Mouse (Mus musculus): ENCODE measurements around the gene Ppp4c. TPM values are rescaled to one million over a fixed set of nuclear protein-coding genes. Genes with fewer than 3 reads are reported as not detected.

Ppp4c gene
- 134 and 141 TPM in 2 replicates for polyA plus RNA-seq (2015; fragmentation: Nextera tagmentation; extraction: Ambion mirVana)

DNA sequence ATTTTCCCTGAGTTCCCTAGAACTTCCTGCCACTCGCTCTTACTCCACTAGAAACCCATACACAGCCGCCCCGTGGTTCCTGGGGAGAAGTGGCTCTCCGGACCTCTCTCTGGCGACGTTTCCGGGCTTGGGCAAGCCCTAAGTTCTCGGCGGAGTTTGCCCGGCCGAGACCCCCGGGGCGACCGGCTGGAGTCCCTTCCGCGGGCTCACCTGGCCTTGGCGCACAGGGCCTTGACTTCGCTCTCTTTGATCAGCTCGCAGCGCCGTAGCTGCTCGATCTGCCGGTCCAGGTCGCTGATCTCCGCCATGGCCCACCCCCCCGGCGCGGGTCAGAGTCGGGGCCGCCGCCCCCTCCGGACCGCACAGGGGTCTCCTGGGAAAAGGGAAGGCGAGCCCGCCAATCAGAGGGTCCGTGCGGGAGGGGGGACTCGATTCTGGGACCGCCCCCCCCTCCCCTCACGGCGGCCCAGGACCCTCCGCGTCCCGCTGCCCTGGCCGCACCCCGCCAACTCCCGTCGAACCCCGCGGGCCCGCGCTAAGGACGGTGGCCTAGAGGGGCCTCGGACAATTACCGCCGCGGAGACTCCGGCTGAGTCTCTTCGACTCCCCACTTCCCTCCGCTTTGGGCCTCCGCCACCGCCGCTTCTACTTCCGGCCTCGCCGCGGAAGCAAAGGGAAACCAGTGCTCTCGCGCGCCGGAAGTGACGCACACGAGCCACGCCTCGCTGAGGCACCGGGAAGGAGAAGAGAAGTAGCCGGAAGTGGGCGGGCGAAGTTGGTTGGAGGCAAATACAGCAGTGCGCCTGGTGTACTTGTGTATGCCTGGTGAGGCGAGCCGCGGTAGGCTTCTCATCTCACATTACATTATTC is at the start of gene Ppp4c:
TSS of gene Ppp4c (minus strand) at position 646 of the 870 bp plus-strand sequence.

DNA sequence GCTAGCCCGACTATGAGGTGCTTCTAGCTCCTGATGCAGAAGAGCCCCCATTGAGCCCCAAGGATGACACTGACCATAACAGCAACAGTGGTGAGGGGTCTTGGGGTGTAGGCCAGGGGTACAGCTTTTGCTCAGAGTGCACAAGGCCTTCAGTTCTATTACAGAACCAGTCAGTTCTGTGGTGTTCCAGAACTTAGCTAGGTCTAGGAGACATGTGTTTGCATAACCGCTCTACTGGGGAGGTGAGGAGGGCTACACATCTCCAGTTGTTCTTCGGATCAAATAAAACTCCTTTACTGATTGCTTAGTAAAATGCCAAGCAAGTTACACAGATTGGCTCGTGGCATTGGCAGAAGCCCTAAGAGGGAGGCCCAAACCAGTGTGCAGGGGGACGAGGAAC is 39.2 kb upstream of the Ppp4c start, which contains the start of gene 4930451I11Rik:
TSS of gene 4930451I11Rik (minus strand) at position 101 of the 400 bp plus-strand sequence.

GRCm38 (mm10) chr7:126797411-126798126 is 5.3 kb upstream of the Ppp4c start, which contains the start of gene Fam57b:
Gene Fam57b (plus strand): TSS chr7:126797668.

DNA sequence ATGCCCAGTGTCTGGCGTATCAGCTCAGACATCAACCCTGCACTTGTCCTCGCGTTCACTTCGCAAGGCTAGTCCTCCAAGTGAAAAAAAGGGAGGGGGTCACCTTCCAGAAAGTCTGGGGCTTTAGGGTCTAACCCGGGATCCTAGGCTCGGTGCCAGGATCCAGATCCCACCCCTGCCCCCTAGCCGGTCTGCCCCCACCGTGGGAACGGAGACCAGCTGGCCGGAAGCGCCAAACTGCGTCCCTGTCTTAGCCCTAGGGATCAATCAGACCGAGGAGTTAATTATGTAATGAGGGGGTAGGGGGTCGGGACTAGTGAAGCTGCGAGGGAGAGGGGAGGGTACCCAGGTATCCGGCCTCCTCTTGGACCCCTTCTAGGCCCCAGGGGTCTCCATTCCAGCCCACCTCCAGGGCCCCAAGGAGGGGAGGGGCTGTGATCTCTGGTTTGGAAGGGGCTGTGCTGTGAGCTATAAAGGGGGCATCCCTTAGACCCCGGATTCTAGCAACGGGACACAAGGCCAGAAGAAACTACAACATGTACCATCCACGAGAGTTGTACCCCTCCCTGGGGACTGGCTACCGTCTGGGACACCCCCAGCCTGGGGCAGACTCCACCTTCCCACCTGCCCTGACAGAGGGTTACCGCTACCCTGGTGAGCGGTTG is 11.2 kb downstream of the Ppp4c start, which contains the start of gene Tbx6:
TSS of gene Tbx6 (plus strand) at position 513 of the 665 bp plus-strand sequence.

DNA sequence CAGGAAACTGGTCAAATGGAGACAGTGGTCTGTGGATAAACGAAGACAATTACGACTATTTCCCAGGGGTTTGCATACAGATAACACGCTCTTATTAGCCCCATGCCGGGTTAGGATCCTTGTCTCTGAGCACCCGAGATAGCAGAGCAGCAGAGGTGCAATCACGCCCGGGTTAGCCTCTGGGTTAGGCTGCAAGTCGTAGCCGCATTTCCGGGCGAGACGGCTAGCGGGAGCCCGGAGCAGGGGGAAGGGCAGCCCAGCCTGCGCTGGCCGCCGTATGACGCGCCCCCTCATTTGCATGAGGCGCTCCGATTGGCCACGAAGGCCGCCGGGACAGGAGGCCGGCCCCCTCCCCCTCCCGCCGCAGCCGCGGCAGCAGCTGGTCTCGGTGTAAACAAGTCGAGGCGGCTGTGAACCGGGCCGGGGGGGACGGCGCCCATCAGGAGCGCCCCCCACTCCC is 15.7 kb downstream of the Ppp4c start, which contains the start of gene Ypel3:
TSS of gene Ypel3 (plus strand) at position 358 of the 460 bp plus-strand sequence.

DNA sequence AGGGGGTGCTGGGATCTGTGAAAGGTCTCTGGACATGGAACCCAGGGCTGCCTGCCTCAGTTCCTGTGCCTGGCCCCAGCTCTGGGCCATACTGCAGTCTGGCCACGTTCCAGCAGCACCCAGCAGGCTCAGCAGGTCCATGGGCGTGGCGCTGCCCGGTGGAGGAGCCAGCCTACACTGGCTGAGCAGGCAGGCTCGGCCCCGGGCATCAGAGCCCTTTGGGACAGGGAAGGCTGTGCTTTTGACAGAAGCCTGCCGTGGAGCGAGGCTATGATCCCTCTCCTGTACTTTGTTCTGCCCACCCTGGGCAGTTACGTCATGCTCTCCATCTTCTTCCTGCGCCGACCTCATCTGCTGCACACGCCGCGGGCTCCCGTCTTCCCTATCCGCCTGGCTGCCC is 26.1 kb downstream of the Ppp4c start, which contains the start of gene Gdpd3:
TSS of gene Gdpd3 (plus strand) at position 134 of the 400 bp plus-strand sequence.

GRCm38 (mm10) chr7:126759050-126759671 is 33.1 kb downstream of the Ppp4c start, which contains the start of gene Mapk3:
Gene Mapk3 (plus strand): TSS chr7:126759601.

Other genes starting within 250 kb of the Ppp4c start
- gene Eif3c, start 226.1 kb downstream of the Ppp4c start, polyA plus RNA-seq (2015; fragmentation: Nextera tagmentation; extraction: Ambion mirVana), result 127 and 128 TPM in 2 replicates
- gene Apobr, start 207.6 kb downstream of the Ppp4c start, polyA plus RNA-seq (2015; fragmentation: Nextera tagmentation; extraction: Ambion mirVana), result 8.2 and 8.4 TPM in 2 replicates
- gene Cln3, start 206.7 kb downstream of the Ppp4c start, polyA plus RNA-seq (2015; fragmentation: Nextera tagmentation; extraction: Ambion mirVana), result 23.1 and 32.8 TPM in 2 replicates
- gene Il27, start 197.6 kb downstream of the Ppp4c start, polyA plus RNA-seq (2015; fragmentation: Nextera tagmentation; extraction: Ambion mirVana), result 0.52 and 0.55 TPM in 2 replicates
- 14.0 and 15.6 TPM in 2 replicates for gene Nupr1, start 161.6 kb downstream of the Ppp4c start, polyA plus RNA-seq (2015; fragmentation: Nextera tagmentation; extraction: Ambion mirVana)
- 32.5 and 37.4 TPM in 2 replicates for gene Sgf29, start 143.2 kb downstream of the Ppp4c start, polyA plus RNA-seq (2015; fragmentation: Nextera tagmentation; extraction: Ambion mirVana)
- gene Sult1a1, start 116.1 kb downstream of the Ppp4c start, polyA plus RNA-seq (2015; fragmentation: Nextera tagmentation; extraction: Ambion mirVana), result 10.9 and 15.1 TPM in 2 replicates
- 142 and 152 TPM in 2 replicates for gene Bola2, start 97.1 kb downstream of the Ppp4c start, polyA plus RNA-seq (2015; fragmentation: Nextera tagmentation; extraction: Ambion mirVana)
- 3.1 and 4.5 TPM in 2 replicates for gene Slx1b, start 96.7 kb downstream of the Ppp4c start, polyA plus RNA-seq (2015; fragmentation: Nextera tagmentation; extraction: Ambion mirVana)
- 226 and 316 TPM in 2 replicates for gene Coro1a, start 84.7 kb downstream of the Ppp4c start, polyA plus RNA-seq (2015; fragmentation: Nextera tagmentation; extraction: Ambion mirVana)
- 46.8 and 62.2 TPM in 2 replicates for gene Mapk3, start 32.9 kb downstream of the Ppp4c start, polyA plus RNA-seq (2015; fragmentation: Nextera tagmentation; extraction: Ambion mirVana)
- 4.7 and 6.9 TPM in 2 replicates for gene Gdpd3, start 26.2 kb downstream of the Ppp4c start, polyA plus RNA-seq (2015; fragmentation: Nextera tagmentation; extraction: Ambion mirVana)
- gene Ypel3, start 15.5 kb downstream of the Ppp4c start, polyA plus RNA-seq (2015; fragmentation: Nextera tagmentation; extraction: Ambion mirVana), result 155 and 172 TPM in 2 replicates
- gene Tbx6, start 11.0 kb downstream of the Ppp4c start, polyA plus RNA-seq (2015; fragmentation: Nextera tagmentation; extraction: Ambion mirVana), result 0.81 and 1.0 TPM in 2 replicates
- 0.16 TPM in 1 of 2 replicates, not detected in the other for gene Fam57b, start 5.2 kb upstream of the Ppp4c start, polyA plus RNA-seq (2015; fragmentation: Nextera tagmentation; extraction: Ambion mirVana)
- not detected in 2 replicates for gene 4930451I11Rik, start 39.1 kb upstream of the Ppp4c start, polyA plus RNA-seq (2015; fragmentation: Nextera tagmentation; extraction: Ambion mirVana)
- gene Doc2a, start 54.9 kb upstream of the Ppp4c start, polyA plus RNA-seq (2015; fragmentation: Nextera tagmentation; extraction: Ambion mirVana), result not detected in 2 replicates
- 22.2 and 23.3 TPM in 2 replicates for gene Hirip3, start 69.5 kb upstream of the Ppp4c start, polyA plus RNA-seq (2015; fragmentation: Nextera tagmentation; extraction: Ambion mirVana)
- 54.5 and 56.4 TPM in 2 replicates for gene Ino80e, start 69.9 kb upstream of the Ppp4c start, polyA plus RNA-seq (2015; fragmentation: Nextera tagmentation; extraction: Ambion mirVana)
- gene Taok2, start 92.2 kb upstream of the Ppp4c start, polyA plus RNA-seq (2015; fragmentation: Nextera tagmentation; extraction: Ambion mirVana), result 16.8 and 21.7 TPM in 2 replicates
- gene Tmem219, start 130.4 kb upstream of the Ppp4c start, polyA plus RNA-seq (2015; fragmentation: Nextera tagmentation; extraction: Ambion mirVana), result 27.2 and 31.4 TPM in 2 replicates
- gene Kctd13, start 136.4 kb upstream of the Ppp4c start, polyA plus RNA-seq (2015; fragmentation: Nextera tagmentation; extraction: Ambion mirVana), result 9.0 and 9.3 TPM in 2 replicates
- 0.12 TPM in 1 of 2 replicates, not detected in the other for gene Asphd1, start 157.1 kb upstream of the Ppp4c start, polyA plus RNA-seq (2015; fragmentation: Nextera tagmentation; extraction: Ambion mirVana)
- gene Sez6l2, start 158.1 kb upstream of the Ppp4c start, polyA plus RNA-seq (2015; fragmentation: Nextera tagmentation; extraction: Ambion mirVana), result 0.34 and 0.40 TPM in 2 replicates
- 56.1 and 61.1 TPM in 2 replicates for gene Cdipt, start 183.4 kb upstream of the Ppp4c start, polyA plus RNA-seq (2015; fragmentation: Nextera tagmentation; extraction: Ambion mirVana)
- 1.4 and 2.3 TPM in 2 replicates for gene Cdiptos, start 183.6 kb upstream of the Ppp4c start, polyA plus RNA-seq (2015; fragmentation: Nextera tagmentation; extraction: Ambion mirVana)
- 13.4 and 15.9 TPM in 2 replicates for gene Mvp, start 222.1 kb upstream of the Ppp4c start, polyA plus RNA-seq (2015; fragmentation: Nextera tagmentation; extraction: Ambion mirVana)
- not detected in 2 replicates for gene Pagr1b, start 224.0 kb upstream of the Ppp4c start, polyA plus RNA-seq (2015; fragmentation: Nextera tagmentation; extraction: Ambion mirVana)
- 32.5 and 43.1 TPM in 2 replicates for gene Pagr1a, start 224.9 kb upstream of the Ppp4c start, polyA plus RNA-seq (2015; fragmentation: Nextera tagmentation; extraction: Ambion mirVana)
- 3.7 and 10.6 TPM in 2 replicates for gene Gm42742, start 228.6 kb upstream of the Ppp4c start, polyA plus RNA-seq (2015; fragmentation: Nextera tagmentation; extraction: Ambion mirVana)
- gene Prrt2, start 228.7 kb upstream of the Ppp4c start, polyA plus RNA-seq (2015; fragmentation: Nextera tagmentation; extraction: Ambion mirVana), result 0.55 and 0.86 TPM in 2 replicates
- gene Maz, start 234.5 kb upstream of the Ppp4c start, polyA plus RNA-seq (2015; fragmentation: Nextera tagmentation; extraction: Ambion mirVana), result 47.2 and 48.3 TPM in 2 replicates
- 109 and 120 TPM in 2 replicates for gene Kif22, start 250.0 kb upstream of the Ppp4c start, polyA plus RNA-seq (2015; fragmentation: Nextera tagmentation; extraction: Ambion mirVana)

Measured in spleen, postnatal 0 days (tissue).